Mouse (Mus musculus) olfactory bulb, adult 2 months (tissue): ENCODE results near the gene Slc26a8.

Source experiments
- CTCF ChIP-seq: fragments of 200-500 bp; IDR thresholded peaks from 2 replicates; pipeline ENCODE4 v1.5.1; 2012; ENCODE audit warnings: low read depth, mild to moderate bottlenecking, low read length, moderate library complexity; ENCODE audit not compliant: insufficient read depth
- POLR2A ChIP-seq: fragments of 200-500 bp; IDR thresholded peaks from 2 replicates; pipeline ENCODE4 v1.6.1; 2012; ENCODE audit warnings: mild to moderate bottlenecking, low read depth, low read length, moderate library complexity; ENCODE audit not compliant: insufficient read depth

GRCm38 (mm10) chr17:28588591-28588990 is 101.4 kb downstream of the Slc26a8 start:
- TF ChIP-seq CTCF (no peak), POLR2A (no peak)
